Mouse (Mus musculus) hindlimb bud, embryonic 11.5 days (tissue): ENCODE measurements around the gene D930007J09Rik.

Experiments
- DNase-seq: peaks from one replicate; pipeline ENCODE4 v3.0.0-alpha.2; 2012; ENCODE audit warnings: low read depth, low spot score; ENCODE audit errors: extremely low spot score

The D930007J09Rik gene

GRCm38 (mm10) chr13:32821671-32822070 is 19.0 kb upstream of the D930007J09Rik start:
- DNase-seq = no peak

- DNase-seq = no peak
Observed at GRCm38 (mm10) chr13:32819926-32820325, 17.3 kb upstream of the D930007J09Rik start.

DNA sequence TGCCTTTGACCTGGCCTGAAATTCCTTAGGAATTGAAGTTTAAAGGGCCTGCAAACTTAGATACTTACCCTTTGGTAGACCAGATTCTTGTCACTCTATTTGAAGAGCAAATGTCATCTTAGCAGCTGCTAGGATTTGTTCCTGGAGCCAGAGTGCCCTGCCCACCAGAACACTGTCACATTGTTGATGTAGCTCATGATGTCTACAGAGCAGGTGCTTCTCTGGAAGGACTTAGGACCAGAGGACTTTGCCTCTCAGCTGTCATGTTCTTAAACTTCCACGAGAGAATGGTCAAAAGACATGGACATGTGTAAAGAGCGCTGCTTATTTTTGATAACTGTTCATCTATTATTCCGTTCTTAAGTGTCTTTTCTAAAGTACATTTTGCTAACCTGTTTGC is 16.6 kb upstream of the D930007J09Rik start:
- no peak for DNase-seq

GRCm38 (mm10) chr13:32807624-32808023 is 5.0 kb upstream of the D930007J09Rik start:
- no peak for DNase-seq

DNA sequence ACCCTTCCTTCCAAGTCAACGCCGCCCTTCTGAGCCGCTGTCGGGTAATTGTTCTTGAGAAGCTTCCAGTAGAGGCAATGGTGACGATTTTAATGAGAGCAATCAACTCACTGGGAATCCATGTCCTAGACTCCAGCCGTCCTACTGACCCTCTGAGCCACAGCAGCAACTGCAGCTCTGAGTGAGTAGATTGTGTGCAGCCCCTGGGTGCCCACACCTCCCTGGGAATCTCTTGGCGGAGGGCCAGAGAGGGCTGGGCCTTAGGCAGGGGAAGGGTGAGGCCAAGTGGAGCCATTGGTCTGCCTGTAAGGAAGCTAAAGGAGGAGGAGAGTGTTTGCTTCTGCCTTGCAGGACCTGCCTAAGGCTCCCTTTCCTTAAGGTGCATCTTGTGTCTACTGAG is 4.2 kb upstream of the D930007J09Rik start:
- no peak for DNase-seq

GRCm38 (mm10) chr13:32803701-32804345 is 1.2 kb upstream of the D930007J09Rik start:
- no peak for DNase-seq

DNA sequence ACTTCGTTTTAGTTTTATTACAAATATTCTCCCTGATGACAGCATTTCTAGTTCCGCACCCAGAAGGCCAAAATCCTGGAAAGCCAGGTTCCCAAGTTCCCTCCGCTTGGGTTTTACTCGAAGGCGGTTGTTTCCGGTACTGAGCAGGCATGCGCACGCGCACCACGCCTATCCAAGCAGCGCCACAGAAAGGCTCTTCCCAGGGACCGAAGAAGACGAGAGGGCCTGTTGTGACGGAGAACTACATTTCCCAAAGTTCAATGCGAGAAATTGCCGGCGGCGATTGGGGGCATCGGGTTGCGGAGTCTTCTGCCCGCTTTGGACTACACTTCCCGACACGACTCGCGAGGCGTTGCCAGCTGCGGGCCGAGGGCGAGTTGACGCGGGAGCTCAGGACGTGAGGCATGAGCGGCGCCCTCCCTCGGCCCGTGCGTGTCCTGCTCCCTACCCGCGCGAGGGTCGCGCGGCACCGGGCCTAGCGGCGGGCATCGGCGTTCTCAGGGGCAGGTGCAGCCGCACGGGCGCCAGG is 892 bp downstream of the D930007J09Rik start, which contains the start of gene Wrnip1:
TSS of gene Wrnip1 (plus strand) at position 346 of the 529 bp plus-strand sequence.
- peak; percentile 97 for DNase-seq

DNA sequence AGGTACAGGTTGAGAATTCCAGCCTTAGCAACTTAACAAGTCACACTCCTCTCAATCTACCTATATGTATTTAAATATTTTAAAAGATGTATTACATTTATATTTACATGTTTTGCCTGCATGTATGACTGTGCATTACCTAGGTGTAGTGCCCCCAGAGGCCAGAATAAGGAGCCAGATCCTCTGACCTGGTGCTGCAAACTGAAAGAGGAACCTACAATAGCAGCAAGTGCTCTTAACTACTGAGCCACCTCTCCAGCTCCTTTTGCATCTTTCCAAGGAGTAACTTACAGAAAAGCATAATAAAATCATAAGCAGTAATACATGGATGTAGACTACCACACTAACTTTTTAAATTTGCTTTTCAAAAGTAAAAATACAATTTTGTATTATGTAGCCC is 1.8 kb downstream of the D930007J09Rik start:
- DNase-seq = no peak

- DNase-seq = no peak
Observed at GRCm38 (mm10) chr13:32799131-32799530, 3.5 kb downstream of the D930007J09Rik start.

GRCm38 (mm10) chr13:32797085-32797484 is 5.6 kb downstream of the D930007J09Rik start:
- no peak for DNase-seq

- DNase-seq = no peak
Observed at GRCm38 (mm10) chr13:32795166-32795565, 7.5 kb downstream of the D930007J09Rik start.

GRCm38 (mm10) chr13:32794619-32795018 is 8.0 kb downstream of the D930007J09Rik start:
- no peak for DNase-seq

DNA sequence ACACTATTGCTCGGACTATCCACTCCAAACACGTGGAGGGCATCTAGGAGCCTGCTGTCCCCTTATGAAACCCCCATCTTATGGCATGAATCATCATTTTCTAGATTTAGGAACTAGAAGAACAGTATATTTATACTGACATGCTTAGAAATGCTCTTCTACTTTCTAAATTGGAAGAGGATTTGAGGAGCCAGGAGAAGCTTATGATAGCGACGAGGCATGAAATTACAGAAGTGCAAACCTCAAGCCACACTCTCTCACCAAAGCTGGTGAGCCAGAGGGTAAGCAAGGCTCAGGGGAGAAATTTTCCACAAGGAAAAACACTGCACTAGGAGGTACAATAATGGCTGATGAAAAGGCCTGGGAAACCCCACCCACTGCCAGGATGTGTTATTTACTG is 12.9 kb downstream of the D930007J09Rik start:
- no peak for DNase-seq

DNA sequence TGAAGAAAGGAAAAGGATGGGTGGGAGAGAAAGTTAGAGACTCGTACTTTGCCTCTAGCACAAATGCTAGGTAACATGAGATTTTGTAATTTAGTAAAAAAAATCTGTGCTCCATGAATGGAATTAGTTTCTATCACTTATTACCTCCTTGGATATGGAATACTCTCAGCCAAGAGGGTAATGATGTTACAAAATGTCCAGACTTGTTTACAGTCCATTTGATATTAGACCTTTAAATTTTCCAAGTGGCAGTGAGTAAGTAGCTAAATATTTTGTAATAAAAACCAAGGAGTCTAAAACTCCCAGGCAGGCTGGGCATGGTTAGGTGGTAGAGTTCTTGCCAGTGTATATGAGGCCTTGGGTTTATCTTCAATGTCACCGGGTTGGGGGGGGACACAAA is 15.1 kb downstream of the D930007J09Rik start:
- DNase-seq = no peak

- DNase-seq = no peak
Observed at GRCm38 (mm10) chr13:32783816-32784215, 18.8 kb downstream of the D930007J09Rik start, which contains the start of gene Mylk4. Gene Mylk4 (minus strand): TSS chr13:32783954.

- DNase-seq = no peak
Observed at GRCm38 (mm10) chr13:32783055-32783454, 19.6 kb downstream of the D930007J09Rik start.

GRCm38 (mm10) chr13:32778861-32779260 is 23.8 kb downstream of the D930007J09Rik start:
- DNase-seq = no peak

DNA sequence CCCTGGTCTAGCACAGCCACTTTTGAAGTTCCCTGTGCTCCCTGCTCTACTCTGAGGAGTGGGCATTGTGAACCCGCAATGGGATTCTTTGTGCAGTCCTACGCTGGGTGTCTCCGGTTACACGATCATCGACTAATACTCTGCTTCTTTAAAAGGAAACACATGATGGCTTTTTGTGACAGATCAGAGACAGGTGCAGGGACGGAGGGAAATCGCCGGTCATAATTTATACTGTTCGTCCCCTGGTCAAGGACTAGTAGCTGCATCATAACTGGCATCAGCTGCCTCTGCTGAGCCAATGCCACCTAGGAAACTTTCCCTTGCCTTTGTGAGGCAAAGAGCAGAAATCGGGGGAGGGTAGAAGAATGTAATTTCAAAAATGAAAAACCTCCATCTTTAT is 26.3 kb downstream of the D930007J09Rik start:
- DNase-seq = no peak

DNA sequence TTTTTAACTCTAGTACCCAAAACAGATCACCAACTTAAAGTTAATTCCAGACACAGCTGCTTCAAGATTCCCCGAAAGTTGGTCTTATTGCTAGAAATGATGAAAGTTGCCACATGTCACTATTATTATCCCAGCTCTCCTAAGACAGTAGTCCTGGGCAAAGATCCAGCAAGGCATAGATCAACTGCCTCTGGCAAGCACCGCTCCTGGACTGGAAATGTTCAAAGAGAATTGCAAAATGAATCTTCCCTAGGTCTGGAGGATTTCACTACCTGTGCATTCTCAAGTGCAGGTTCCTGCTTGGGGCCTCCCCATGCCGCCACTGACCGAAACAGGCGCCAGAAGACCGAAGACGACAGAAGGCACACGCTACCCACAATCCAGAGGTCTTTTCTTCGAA is 26.8 kb downstream of the D930007J09Rik start:
- DNase-seq = no peak

GRCm38 (mm10) chr13:32769960-32770359 is 32.7 kb downstream of the D930007J09Rik start:
- no peak for DNase-seq

- DNase-seq = peak; percentile 30
Observed at GRCm38 (mm10) chr13:32768104-32768503, 34.5 kb downstream of the D930007J09Rik start.

GRCm38 (mm10) chr13:32764448-32764847 is 38.2 kb downstream of the D930007J09Rik start:
- no peak for DNase-seq

GRCm38 (mm10) chr13:32763141-32763540 is 39.5 kb downstream of the D930007J09Rik start:
- DNase-seq = no peak
